Mouse (Mus musculus) cerebellum, adult 11-12 months (tissue): Measurements from ENCODE around the gene Sap30bp.

Source experiments
- DNase-seq: peaks from one replicate; pipeline ENCODE4 v3.0.0; 2022

Gene Sap30bp

DNA sequence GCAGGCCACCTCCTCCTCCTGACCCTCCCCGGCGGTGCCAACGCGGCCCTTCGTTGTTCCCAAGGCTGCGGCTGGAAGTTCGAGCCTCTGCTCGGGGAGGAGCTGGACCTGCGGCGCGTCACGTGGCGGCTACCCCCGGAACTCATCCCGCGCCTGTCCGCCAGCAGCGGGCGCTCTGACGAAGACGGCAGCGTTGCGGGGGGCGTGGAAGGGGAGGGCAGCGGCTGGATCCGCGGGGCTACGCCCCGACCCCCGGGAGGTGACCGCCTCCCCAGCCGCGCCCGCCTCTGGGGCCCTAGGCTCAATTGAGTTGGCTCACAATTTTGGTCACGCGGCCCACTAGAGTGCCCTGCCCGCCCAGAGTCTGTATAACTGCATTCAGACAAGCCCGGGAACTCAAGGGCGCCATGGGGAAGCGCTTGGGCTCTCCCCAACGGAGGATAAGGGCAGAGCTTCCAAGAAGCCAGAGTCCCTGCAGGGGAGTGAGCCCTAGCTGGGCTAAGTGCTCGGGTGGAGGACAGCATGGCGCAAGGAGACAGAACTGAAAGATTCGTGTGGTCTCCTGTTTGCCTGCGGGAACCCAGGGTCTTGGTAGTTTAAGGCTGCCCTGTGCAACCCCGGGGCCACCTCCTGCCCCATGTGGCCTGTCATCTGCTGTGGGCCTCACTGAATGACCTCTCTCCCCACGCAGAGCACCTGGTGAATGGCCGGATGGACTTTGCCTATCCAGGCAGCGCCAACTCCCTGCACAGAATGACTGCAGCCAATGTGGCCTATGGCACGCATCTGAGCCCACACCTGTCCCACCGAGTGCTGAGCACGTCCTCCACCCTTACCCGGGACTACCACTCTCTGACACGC, 72.0 kb downstream of the Sap30bp start:
- DNase-seq = no peak

DNA sequence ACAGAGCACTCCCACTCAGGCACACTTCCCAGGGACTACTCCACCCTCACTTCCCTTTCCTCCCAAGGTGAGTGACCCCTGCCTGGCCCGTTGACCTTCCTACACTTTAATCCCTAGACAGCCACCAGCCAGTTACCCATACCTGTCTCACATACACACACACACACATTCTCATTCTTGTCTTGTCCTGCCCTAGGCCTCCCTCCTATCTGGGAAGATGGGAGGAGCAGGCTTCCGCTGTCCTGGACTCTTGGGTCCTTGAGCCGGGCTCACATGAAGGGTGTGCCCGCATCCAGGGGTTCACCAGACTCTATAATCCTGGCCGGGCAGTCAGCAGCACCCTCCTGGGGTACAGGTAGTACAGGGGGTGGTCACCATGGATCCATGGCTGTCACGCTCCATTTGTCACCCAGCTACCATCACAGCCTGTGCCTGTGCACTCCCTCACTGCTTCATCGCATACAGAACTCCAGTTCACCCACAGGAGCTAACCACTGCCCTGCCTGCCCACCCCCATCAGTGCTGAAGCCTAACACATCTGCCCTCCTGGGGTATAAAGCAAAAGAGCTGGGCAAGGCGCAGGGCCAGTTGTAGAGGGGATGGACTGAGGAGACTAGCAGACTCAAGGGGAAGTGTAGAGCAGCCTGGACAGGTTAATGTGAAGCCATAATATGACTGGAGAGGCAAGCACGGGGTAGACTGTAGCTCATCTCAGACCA, 72.8 kb downstream of the Sap30bp start:
- no peak for DNase-seq

- DNase-seq = no peak
These were observed 74.2 kb downstream of the Sap30bp start for GRCm38 (mm10) chr11:116007095-116007850.

DNA sequence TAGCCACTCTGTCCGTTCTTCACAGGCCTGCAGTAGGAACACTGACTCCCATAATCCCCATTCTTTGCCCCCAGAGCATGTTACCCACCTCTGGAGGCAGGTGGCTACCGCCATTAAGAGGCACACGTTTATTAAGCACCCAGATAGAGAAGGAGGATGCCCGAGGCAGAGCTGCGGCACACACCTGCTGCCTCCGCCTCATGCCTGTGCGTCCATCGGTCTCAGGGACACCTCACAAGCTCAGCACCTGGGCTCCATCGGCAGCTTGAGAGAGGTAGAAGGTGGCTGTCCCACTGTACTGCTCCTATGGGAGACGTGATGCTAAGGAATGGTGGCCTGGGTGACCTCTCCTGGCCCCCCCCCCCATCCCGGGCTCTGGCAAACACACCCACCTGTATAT, 75.3 kb downstream of the Sap30bp start:
- DNase-seq = no peak

- no peak for DNase-seq
These were observed 75.8 kb downstream of the Sap30bp start for GRCm38 (mm10) chr11:116008832-116009375.

DNA sequence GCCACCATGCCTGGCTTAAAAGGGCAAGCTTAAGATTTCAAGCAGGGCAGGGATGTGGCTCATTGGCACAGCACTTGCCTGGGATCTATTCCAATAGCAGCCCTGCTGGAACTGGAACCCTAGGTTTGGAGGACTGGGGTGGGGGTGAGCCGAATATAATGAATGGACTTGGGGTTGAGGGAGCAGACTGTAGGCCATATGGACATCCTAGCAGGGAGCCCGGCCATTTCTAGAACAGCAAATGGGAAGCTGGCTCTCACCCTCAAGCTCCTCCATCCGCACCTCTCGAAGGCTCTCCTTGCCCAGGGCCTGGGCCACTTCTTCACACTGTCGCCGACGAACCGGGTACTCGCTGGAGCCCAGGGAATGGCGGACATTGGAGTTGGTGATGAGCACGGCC, 76.6 kb downstream of the Sap30bp start:
- DNase-seq = peak; percentile 97

- peak; percentile 73 for DNase-seq
These were observed 77.1 kb downstream of the Sap30bp start for GRCm38 (mm10) chr11:116010146-116010545.

- no peak for DNase-seq
These were observed 77.9 kb downstream of the Sap30bp start for GRCm38 (mm10) chr11:116010948-116011347.

DNA sequence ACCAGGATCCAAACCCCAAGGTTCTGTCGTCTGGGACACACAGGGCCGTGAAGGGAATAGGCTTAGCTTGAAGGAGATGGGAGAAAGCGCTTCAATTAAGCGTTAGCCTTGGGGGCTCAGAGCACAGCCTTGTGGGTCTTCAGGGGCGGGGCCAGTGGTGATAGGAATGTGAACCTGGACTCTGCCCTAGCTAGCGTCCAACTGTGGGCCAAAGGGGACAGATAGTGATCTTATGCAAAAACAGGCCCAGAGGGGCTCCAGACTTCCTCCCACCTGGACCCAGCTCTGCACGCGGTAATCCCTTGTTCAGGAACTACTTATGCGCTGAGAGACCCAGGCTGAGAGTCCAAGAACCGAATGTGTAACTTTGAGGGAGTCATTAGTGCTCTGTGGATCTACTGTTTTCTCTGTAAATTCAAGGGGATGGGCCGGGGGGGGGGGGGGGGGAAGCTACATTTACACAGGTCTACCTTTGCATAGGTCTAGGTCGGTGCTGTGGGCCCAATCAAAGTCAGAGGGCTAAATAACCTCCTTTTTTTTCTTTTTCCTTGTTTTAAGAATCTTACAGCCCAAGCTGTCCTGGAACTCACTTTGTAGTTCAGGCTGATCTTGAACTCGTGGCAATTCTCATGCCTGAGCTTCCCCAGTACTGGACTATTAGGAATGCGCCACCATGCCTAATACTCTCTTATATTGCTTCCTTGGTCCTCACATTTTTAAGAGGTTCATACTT, 78.6 kb downstream of the Sap30bp start:
- no peak for DNase-seq

DNA sequence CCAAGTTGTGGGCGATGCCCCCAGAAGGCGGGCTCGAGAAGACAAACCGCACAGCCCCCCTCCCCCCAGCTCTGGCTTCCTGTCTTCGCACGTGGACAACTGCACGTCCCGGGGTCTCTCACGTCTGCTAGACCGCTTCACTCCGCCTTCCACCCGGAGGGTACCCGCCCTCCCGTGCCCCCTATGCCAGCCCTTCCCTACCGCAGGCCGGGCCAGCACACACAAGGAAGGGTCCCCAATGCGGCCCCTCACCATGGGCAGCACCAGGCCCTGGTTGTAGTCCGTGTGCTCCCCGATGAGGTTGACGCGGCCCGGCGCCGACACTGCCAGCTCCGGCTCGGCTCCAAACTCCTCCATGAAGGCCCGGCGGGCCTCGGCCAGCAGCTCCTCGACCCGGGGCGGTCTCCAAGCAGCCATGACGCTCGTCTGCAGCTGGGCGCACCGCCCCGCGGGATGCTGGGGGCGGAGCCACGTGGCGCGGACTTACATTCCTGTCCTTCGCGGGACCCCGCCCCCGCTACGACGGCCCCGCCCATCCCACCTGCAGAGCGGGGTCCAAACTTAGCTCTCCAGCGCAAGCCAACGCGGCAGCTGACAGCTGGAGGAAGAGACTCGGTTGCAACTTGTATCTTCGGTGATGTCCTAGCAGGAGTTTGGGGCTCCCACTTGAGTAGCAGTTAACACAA, 79.3 kb downstream of the Sap30bp start, which contains the start of gene Galk1:
Gene Galk1, minus strand, starts transcription at position 458 of the 686 bp plus-strand sequence.
- peak; percentile 81 for DNase-seq

DNA sequence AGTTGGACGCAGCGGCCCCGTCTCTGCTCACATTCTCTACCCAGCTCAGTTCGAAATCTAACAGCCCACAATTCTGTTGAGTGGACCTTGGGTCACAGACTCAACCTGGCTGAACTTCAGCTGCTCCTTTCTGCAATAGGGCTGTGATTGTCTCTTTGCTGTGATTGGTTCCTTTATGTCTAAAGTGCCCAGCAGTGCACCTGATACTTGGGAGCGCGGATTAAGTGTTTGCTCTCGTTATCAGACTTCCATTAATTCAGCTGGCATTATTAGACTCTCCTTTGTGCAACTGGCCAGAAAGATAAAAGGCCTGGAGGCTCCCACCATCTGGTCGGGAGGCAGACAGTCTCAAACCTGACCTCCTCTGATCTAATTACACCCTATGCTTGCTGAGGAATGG, 81.7 kb downstream of the Sap30bp start:
- DNase-seq = no peak
